Mouse (Mus musculus) cerebellum, adult (tissue): ENCODE measurements at regions not wholly inside any gene's neighbourhood (a gene's known extent, or its start where the extent isn't known, plus 50 kb on each side); places are given as distances from the start of the nearest gene placed in this dataset.

Experiments used
- ATAC-seq: cut with Nextera tagmentation; 2 replicates; pipeline ENCODE4 v1.9.2; 2017; ENCODE audit warnings: mild to moderate bottlenecking, moderate library complexity, mixed read lengths; ENCODE audit not compliant: insufficient number of reproducible peaks, low FRiP score, low TSS enrichment

GRCm38 (mm10) chr10:71959584-71959983, 612.0 kb downstream of the Ipmk start:
- no peak for ATAC-seq

- ATAC-seq, result 0 out of 2 replicates have a peak, but pooled peaks have one; percentile 49
Observed at GRCm38 (mm10) chr10:71960422-71961089, 613.0 kb downstream of the Ipmk start.

- ATAC-seq, result no peak
Observed at GRCm38 (mm10) chr10:71978035-71978434, 630.5 kb downstream of the Ipmk start.

GRCm38 (mm10) chr10:72002875-72003720, 651.5 kb upstream of the Zwint start:
- no peak for ATAC-seq
